Mouse (Mus musculus) left cerebral cortex, postnatal 10 days (tissue): ENCODE data around the gene Pcid2. TPM values are rescaled to one million over a fixed set of nuclear protein-coding genes. Genes with fewer than 3 reads are reported as not detected.

ENCODE experiments used
- microRNA-seq: library from miRNA; unstranded; fragments of <30 nt; microRNA quantifications from one replicate; pipeline ENCODE4 v1.2.0, GENCODE M21; 2022
- total RNA-seq, 2 experiments: library from RNA; stranded (reverse); gene quantifications; 2 replicates each; pipeline ENCODE4 v1.2.3; 2021

Gene Pcid2
- total RNA-seq, 2 experiments from 2014 or later, result 29.3 to 29.4 TPM

Small RNA genes lying within 50 kb of the gene (microRNA-seq; reads per million reads assigned to microRNA genes)
- not detected for gene Mir7065

Other genes with a start within 250 kb of the Pcid2 start
- 100 to 1,000 TPM; 280 to 298 TPM for gene Mcf2l, start 231.7 kb downstream of the Pcid2 start, total RNA-seq
- gene F7, start 79.4 kb downstream of the Pcid2 start, total RNA-seq, result not detected
- under 1 TPM in 1 of 2 experiments, not detected in 1; 0.24 TPM for gene F10, start 68.2 kb downstream of the Pcid2 start, total RNA-seq
- gene Proz, start 44.5 kb downstream of the Pcid2 start, total RNA-seq, result not detected
- gene Cul4a, start 162 bp upstream of the Pcid2 start, total RNA-seq, result 10 to 100 TPM; 59.8 to 62.4 TPM
- gene Lamp1, start 53.7 kb upstream of the Pcid2 start, total RNA-seq, result 100 to 1,000 TPM; 300 to 304 TPM
- gene Grtp1, start 95.2 kb upstream of the Pcid2 start, total RNA-seq, result 1 to 10 TPM; 4.9 to 6.4 TPM
- 1 to 10 TPM; 1.3 to 1.9 TPM for gene Adprhl1, start 148.7 kb upstream of the Pcid2 start, total RNA-seq
- gene Dcun1d2, start 182.7 kb upstream of the Pcid2 start, total RNA-seq, result 10 to 100 TPM; 24.7 to 26.9 TPM
- 10 to 100 TPM; 43.2 to 45.2 TPM for gene Tmco3, start 182.7 kb upstream of the Pcid2 start, total RNA-seq
- gene Tfdp1, start 233.3 kb upstream of the Pcid2 start, total RNA-seq, result 10 to 100 TPM; 63.1 to 65.1 TPM